Mouse (Mus musculus) kidney, postnatal 0 days (tissue): Measurements from ENCODE around the gene Gtf3c4. TPM values are rescaled to one million over a fixed set of nuclear protein-coding genes. Genes with fewer than 3 reads are reported as not detected.

Experiments
- ATAC-seq: fragments of 200-750 bp; cut with Nextera tagmentation; replicated peaks from 2 replicates; pipeline ENCODE4 v1.8.0; 2017; ENCODE audit warnings: low read depth, moderate number of reproducible peaks, moderate TSS enrichment, moderate library complexity; ENCODE audit not compliant: low FRiP score
- DNase-seq: peaks from one replicate; pipeline ENCODE4 v3.0.0-alpha.2; 2016; ENCODE audit warnings: low spot score
- H3K27ac ChIP-seq: fragments of 300-500 bp; sonication (generic); 2 replicates; pipeline ENCODE4 v1.5.1; 2014; ENCODE audit warnings: mild to moderate bottlenecking
- H3K27me3 ChIP-seq: fragments of 300-500 bp; sonication (generic); 2 replicates; pipeline ENCODE4 v1.6.1; 2014; ENCODE audit warnings: low read length, mixed read lengths; ENCODE audit not compliant: insufficient read depth
- H3K36me3 ChIP-seq: fragments of 300-500 bp; sonication (generic); 2 replicates; pipeline ENCODE4 v1.6.1; 2014; ENCODE audit warnings: low read length, mixed read lengths; ENCODE audit not compliant: insufficient read depth
- H3K4me1 ChIP-seq: fragments of 300-500 bp; sonication (generic); replicated peaks from 2 replicates; pipeline ENCODE4 v1.6.1; 2014; ENCODE audit warnings: antibody characterized with exemption, low read length, mixed read lengths; ENCODE audit not compliant: insufficient read depth
- H3K4me2 ChIP-seq: fragments of 300-500 bp; sonication (generic); 2 replicates; pipeline ENCODE4 v1.6.1; 2014; ENCODE audit warnings: mild to moderate bottlenecking, low read length, moderate library complexity, mixed read lengths
- H3K4me3 ChIP-seq: fragments of 300-500 bp; sonication (generic); replicated peaks from 2 replicates; pipeline ENCODE4 v1.5.1; 2014; ENCODE audit warnings: low read depth, low read length
- H3K9ac ChIP-seq: fragments of 300-500 bp; sonication (generic); 2 replicates; pipeline ENCODE4 v1.6.1; 2014; ENCODE audit warnings: low read depth, low read length
- H3K9me3 ChIP-seq: fragments of 300-500 bp; sonication (generic); replicated peaks from 2 replicates; pipeline ENCODE4 v1.6.1; 2016; ENCODE audit warnings: low read length, inconsistent platforms, mixed read lengths
- CTCF ChIP-seq: IDR thresholded peaks from 2 replicates; pipeline ENCODE4 v1.5.1; 2016; ENCODE audit warnings: antibody characterized with exemption, low read depth, mild to moderate bottlenecking, moderate library complexity
- WGBS: fragments of 180-500 bp; shearing (Covaris S2); extraction: QIAGEN DNeasy Blood & Tissue Kit; methylation state at CpG from one replicate; pipeline ENCODE4 v1.1.7; 2014; 5-methylcytosine and 5-hydroxymethylcytosine counted together
- polyA plus RNA-seq: library from polyadenylated mRNA; unstranded; fragments of >200 nt; fragmentation: Nextera tagmentation; extraction: Ambion mirVana; gene quantifications from 2 replicates; pipeline ENCODE4 v1.2.1, GENCODE M21; 2015

Gtf3c4 gene
- polyA plus RNA-seq, 1 experiment from 2014 or later: 9.9 TPM

DNA sequence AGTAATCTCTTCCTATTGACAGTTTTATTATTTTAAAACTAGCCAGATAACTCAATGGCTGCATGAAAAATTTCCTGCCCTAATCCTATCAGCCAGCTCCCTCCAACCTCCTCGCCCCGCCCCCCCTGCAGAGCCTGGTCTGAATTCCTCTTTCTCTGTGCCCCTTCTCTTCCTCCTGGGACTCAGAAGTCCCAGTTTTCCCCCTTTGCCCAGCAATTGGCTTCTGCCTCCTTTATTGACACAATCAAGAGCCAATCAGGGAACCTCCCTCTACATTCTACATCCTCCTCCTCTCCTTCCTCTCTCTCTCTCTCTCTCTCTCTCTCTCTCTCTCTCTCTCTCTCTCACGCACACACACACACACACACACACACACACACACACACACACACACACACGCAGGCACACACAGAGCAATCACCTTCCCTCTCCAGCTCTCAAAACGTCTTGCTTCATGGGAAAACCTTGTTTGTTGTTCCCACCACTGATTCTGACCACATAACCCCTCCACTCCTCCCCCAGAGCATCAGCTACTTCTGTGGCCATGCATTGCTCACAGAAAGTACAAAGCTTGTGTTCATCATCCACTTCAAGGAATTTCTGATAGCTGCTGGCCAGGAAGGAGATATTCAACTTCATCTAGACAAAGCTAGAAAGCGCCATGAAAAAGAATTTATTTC lies 47.1 kb downstream of the Gtf3c4 start:
- no peak overlapping the region for H3K4me3 ChIP-seq
- H3K36me3 ChIP-seq: no peaks in the 10 kb centered on the region
- 27% methylated on average over 5 of the region's 6 CpGs for WGBS
- H3K27ac ChIP-seq: no peak overlapping the region
- DNase-seq: peak; percentile 92
- H3K9ac ChIP-seq: no peak overlapping the region
- no peaks in the 10 kb centered on the region for H3K9me3 ChIP-seq
- no peaks in the 10 kb centered on the region for H3K27me3 ChIP-seq
- H3K4me2 ChIP-seq: peak overlapping the region; percentile 2; the same call in 1 of the 2 replicates
- no peaks in the 10 kb centered on the region; the same call in 1 of the 2 replicates for H3K4me1 ChIP-seq
- peak; percentile 52; the same call in 1 of the 2 replicates for ATAC-seq
- no peak for TF ChIP-seq CTCF

GRCm38 (mm10) chr2:28787067-28787619 lies 53.0 kb downstream of the Gtf3c4 start:
- no peak overlapping the region for H3K9ac ChIP-seq
- no peaks in the 10 kb centered on the region for H3K9me3 ChIP-seq
- H3K4me2 ChIP-seq: no peak overlapping the region
- WGBS: 55% methylated on average over 6 of the region's 6 CpGs
- H3K4me3 ChIP-seq: no peak overlapping the region
- H3K27me3 ChIP-seq: no peaks in the 10 kb centered on the region
- TF ChIP-seq CTCF: no peak
- DNase-seq (no peak), ATAC-seq (no peak)
- no peak overlapping the region for H3K27ac ChIP-seq
- H3K4me1 ChIP-seq: no peaks in the 10 kb centered on the region
- H3K36me3 ChIP-seq: no peaks in the 10 kb centered on the region

GRCm38 (mm10) chr2:28786355-28787066 lies 53.6 kb downstream of the Gtf3c4 start:
- Histone ChIP-seq H3K4me2 (no peak overlapping the region), H3K27ac (no peak overlapping the region), H3K9ac (no peak overlapping the region), H3K9me3 (no peaks in the 10 kb centered on the region), H3K4me1 (no peaks in the 10 kb centered on the region), H3K27me3 (no peaks in the 10 kb centered on the region), H3K4me3 (no peak overlapping the region), H3K36me3 (no peaks in the 10 kb centered on the region)
- no peak for TF ChIP-seq CTCF
- ATAC-seq (no peak), DNase-seq (no peak)
- 69% methylated on average over 16 of the region's 16 CpGs for WGBS

GRCm38 (mm10) chr2:28781310-28781709 lies 58.9 kb downstream of the Gtf3c4 start:
- no peaks in the 10 kb centered on the region for H3K9me3 ChIP-seq

DNA sequence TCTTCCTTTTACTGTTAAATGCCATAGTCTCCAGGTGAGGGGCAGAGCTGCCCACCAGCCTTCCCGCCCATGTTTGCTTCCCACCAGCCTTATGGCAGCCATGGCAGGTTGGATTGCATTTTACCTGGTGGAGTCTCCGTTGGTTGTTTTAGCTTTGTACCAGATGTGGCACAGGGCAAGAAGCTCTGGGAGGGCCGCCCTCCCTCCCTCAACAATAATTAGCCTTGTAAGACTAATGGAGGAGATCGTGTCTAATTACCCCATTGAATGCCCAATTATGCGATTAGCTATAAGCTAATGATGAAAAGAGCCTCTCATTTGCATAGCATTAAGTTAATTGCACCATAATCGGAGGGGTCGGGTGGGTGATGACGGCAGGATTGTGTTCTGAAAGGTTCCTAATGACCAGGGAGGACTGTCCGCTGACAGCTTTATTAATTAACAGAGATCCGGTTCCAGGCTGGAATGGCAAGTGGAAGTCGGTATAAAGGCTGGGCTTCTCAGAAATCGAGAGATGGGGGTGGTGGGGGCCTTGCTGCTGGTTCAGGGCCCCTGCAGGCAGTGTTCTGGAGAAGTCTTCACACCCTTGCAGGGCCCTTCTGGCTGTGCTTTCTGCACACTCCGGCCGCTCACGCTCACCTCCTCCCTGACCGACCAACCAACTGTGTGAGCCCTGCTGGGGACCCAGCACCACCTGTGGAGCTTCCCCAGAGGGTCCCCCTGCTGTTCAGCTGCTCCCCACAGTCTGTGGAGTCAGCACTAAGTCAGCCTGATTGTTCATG lies 60.0 kb downstream of the Gtf3c4 start:
- Histone ChIP-seq H3K27ac (no peak overlapping the region), H3K9ac (no peak overlapping the region), H3K27me3 (no peaks in the 10 kb centered on the region), H3K4me3 (no peak overlapping the region), H3K36me3 (no peaks in the 10 kb centered on the region), H3K9me3 (no peaks in the 10 kb centered on the region), H3K4me1 (no peaks in the 10 kb centered on the region), H3K4me2 (no peak overlapping the region)
- ATAC-seq: no peak
- DNase-seq: no peak
- no peak for TF ChIP-seq CTCF
- 39% methylated on average over 16 of the region's 16 CpGs for WGBS

More at GRCm38 (mm10) chr2:28781310-28781709, 58.9 kb downstream of the Gtf3c4 start:
- ATAC-seq (no peak), DNase-seq (no peak)
- TF ChIP-seq CTCF: no peak
- H3K27ac ChIP-seq: no peak overlapping the region
- no peak overlapping the region for H3K4me2 ChIP-seq
- H3K4me1 ChIP-seq: no peaks in the 10 kb centered on the region
- 95% methylated on average over 4 of the region's 4 CpGs for WGBS
- H3K27me3 ChIP-seq: no peaks in the 10 kb centered on the region
- H3K9ac ChIP-seq: no peak overlapping the region
- H3K4me3 ChIP-seq: no peak overlapping the region
- H3K36me3 ChIP-seq: no peaks in the 10 kb centered on the region

DNA sequence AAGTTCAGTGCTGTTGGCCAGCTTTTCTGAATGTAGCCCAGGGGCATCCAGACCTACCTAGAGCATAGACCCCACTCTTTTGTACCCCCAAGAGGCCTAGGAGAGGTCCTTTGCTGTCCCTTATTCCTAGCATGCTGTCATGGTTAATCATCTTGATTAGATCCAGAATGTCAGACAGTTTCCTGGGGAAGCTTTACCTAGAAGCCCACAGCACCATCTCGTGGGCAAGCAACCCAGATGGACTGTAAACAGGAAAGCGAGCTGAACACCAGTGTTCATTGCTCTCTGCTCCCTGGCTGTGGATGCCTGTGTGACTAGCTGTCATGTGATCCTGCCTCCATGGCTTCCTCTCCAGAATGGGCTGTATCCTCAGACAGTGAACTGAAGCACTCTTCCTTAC lies 63.4 kb downstream of the Gtf3c4 start:
- no peaks in the 10 kb centered on the region for H3K27me3 ChIP-seq
- H3K9ac ChIP-seq: no peak overlapping the region
- H3K4me1 ChIP-seq: no peaks in the 10 kb centered on the region
- H3K36me3 ChIP-seq: no peaks in the 10 kb centered on the region
- no peak overlapping the region for H3K27ac ChIP-seq
- H3K4me3 ChIP-seq: no peak overlapping the region
- WGBS: 53% methylated on average over 2 of the region's 2 CpGs
- H3K9me3 ChIP-seq: no peaks in the 10 kb centered on the region
- ATAC-seq (no peak), DNase-seq (no peak)
- TF ChIP-seq CTCF: peak; percentile 43
- no peak overlapping the region for H3K4me2 ChIP-seq
